Mouse (Mus musculus): ENCODE measurements around the gene Cypt1. TPM values are rescaled to one million over a fixed set of nuclear protein-coding genes. Genes with fewer than 3 reads are reported as not detected.

The Cypt1 gene
- not detected for polyA plus RNA-seq (2014; fragmentation: Illumina TruSeq; extraction: RNeasy Lipid Tissue Mini Kit (QIAGEN cat#74804))

DNA sequence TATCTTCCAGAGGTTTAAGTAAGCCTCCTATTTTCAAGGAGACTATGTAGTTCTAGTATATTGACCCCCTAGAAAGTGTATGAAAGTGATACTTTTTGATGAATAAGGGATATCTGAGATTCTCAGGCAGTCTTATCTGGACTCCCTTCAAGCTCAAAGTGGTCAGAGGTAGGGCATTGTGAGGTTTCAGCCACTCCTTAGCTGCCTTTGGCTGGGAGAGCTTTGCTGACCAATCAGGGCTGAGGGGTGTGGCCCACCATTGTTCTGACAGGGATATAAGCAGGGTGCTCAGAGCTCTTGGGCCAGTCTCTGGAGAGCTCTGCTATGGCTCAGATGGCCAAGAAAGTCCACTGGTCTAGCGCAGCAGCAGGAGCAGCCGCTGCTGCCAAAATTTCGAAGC, at the start of gene Cypt1:
TSS of gene Cypt1 (plus strand) at position 301 of the 400 bp plus-strand sequence.

Other genes with a start within 250 kb of the Cypt1 start
- 81.3 TPM for gene Maoa, start 96.8 kb downstream of the Cypt1 start, polyA plus RNA-seq (2014; fragmentation: Illumina TruSeq; extraction: RNeasy Lipid Tissue Mini Kit (QIAGEN cat#74804))